Mouse (Mus musculus) activated CD4-positive, CD25-positive, alpha-beta regulatory T cell, adult 4 months (primary cell): ENCODE results near the gene Prpf8. TPM values are rescaled to one million over a fixed set of nuclear protein-coding genes. Genes with fewer than 3 reads are reported as not detected.
"Not testable (repeated sequence)": the region's sequence is repeated elsewhere in the genome, so short reads cannot be mapped to it uniquely, and the experiment has no call there.

ENCODE experiments used
- ATAC-seq: one replicate; pipeline ENCODE4 v1.8.0; 2017
- polyA plus RNA-seq, 2 experiments: library from polyadenylated mRNA; unstranded; fragments of 100-300 nt; shearing (Covaris generic); gene quantifications; one replicate each; pipeline ENCODE4 v1.2.1; 2017

Prpf8 gene
- polyA plus RNA-seq, 2 experiments from 2014 or later: 33.9 to 38.7 TPM

- no peak for ATAC-seq
Measured at GRCm38 (mm10) chr11:75534286-75535033, 47.8 kb downstream of the Prpf8 start.

GRCm38 (mm10) chr11:75535106-75535795, 48.6 kb downstream of the Prpf8 start:
- no peak for ATAC-seq

- no peak for ATAC-seq
Measured at GRCm38 (mm10) chr11:75536255-75537024, 49.8 kb downstream of the Prpf8 start.

GRCm38 (mm10) chr11:75537025-75537414, 50.4 kb downstream of the Prpf8 start:
- ATAC-seq: no peak

- peak; percentile 26 for ATAC-seq
Measured at GRCm38 (mm10) chr11:75537491-75538183, 51.0 kb downstream of the Prpf8 start.

GRCm38 (mm10) chr11:75538184-75538969, 51.8 kb downstream of the Prpf8 start:
- no peak for ATAC-seq

GRCm38 (mm10) chr11:75538970-75539299, 52.3 kb downstream of the Prpf8 start:
- ATAC-seq: peak; percentile 71

GRCm38 (mm10) chr11:75540209-75540608, 53.6 kb downstream of the Prpf8 start:
- no peak for ATAC-seq

GRCm38 (mm10) chr11:75540710-75541581, 54.3 kb downstream of the Prpf8 start:
- ATAC-seq: peak; percentile 13

- ATAC-seq: no peak
Measured at GRCm38 (mm10) chr11:75544713-75545112, 58.1 kb downstream of the Prpf8 start.

- no peak for ATAC-seq
Measured at GRCm38 (mm10) chr11:75546057-75546456, 59.4 kb downstream of the Prpf8 start.

- no peak for ATAC-seq
Measured at GRCm38 (mm10) chr11:75549658-75550111, 63.1 kb downstream of the Prpf8 start.

GRCm38 (mm10) chr11:75550200-75550946, 63.8 kb downstream of the Prpf8 start:
- ATAC-seq: no peak

GRCm38 (mm10) chr11:75551321-75551720, 64.7 kb downstream of the Prpf8 start:
- no peak for ATAC-seq

- no peak for ATAC-seq
Measured at GRCm38 (mm10) chr11:75551961-75552441, 65.4 kb downstream of the Prpf8 start.

GRCm38 (mm10) chr11:75552906-75553482, 66.4 kb downstream of the Prpf8 start:
- ATAC-seq: no peak

- ATAC-seq: not testable (repeated sequence)
Measured at GRCm38 (mm10) chr11:75556006-75556405, 69.4 kb downstream of the Prpf8 start.

- no peak for ATAC-seq
Measured at GRCm38 (mm10) chr11:75557142-75557541, 70.5 kb downstream of the Prpf8 start.

GRCm38 (mm10) chr11:75558101-75558500, 71.5 kb downstream of the Prpf8 start:
- ATAC-seq: no peak
